Mouse (Mus musculus) spleen, adult 18-20 months (tissue): ENCODE data around the gene Pcare.
"Not testable (repeated sequence)": the region's sequence is repeated elsewhere in the genome, so short reads cannot be mapped to it uniquely, and the experiment has no call there.

Experiments used
- DNase-seq, 2 experiments: peaks; one replicate each; pipeline ENCODE4 v3.0.0; 2022; ENCODE audit warnings: mixed read lengths in 2 of 2

Pcare gene

DNA sequence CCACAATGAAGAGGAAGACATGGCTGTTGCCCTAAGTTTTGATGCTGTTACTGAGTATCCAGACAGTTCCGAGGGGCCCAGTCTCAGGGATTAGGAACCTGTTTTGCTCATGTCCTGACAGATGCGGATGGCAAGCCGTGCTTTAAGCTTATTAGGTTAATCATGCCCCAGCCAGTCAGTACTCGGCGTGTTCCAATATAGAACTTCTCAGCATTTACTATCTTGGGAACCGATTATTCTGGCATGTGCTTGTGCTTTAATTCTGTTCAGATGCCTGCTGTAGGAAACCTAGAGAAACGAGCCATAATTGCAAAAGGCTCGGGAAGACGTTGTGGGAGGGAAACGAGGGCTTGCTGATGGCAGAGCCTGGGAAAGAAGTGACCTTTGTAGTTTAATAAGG, at the start of gene Pcare:
TSS of gene Pcare (minus strand) at position 64 of the 400 bp plus-strand sequence.
- no peak for DNase-seq

DNA sequence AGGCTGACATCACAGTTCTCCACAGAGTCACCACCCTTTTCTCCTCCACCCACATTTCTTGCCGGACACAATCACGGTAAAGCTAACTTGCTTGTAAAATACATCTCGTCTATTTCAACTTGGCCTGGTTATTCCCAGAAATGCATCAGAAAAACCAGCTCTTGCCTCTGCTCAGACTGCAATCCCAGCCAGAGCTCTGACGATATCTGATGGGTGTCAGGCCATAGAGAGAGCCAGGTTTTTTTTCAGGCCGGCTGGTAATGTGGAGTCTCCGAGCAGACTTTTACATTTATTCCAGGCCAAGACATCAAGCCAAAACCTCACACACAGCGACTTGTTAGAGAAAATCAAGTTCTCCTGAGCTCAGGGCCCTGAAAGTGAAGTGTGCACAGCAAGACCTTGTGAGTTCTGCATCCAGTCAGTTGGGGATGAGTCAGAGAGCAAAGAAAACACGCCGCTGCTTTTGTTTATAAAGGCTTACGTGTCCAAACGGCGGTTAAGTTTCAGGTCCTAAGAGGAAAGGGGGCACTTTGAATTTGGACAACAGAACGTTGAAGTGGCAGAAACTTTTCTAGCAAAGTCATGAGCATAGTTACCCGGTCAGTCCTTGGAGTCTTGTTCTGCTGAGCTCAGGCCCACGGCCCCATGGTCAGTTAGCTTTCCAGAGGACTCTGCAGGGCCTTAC, 43.0 kb upstream of the Pcare start:
- DNase-seq, result no peak

GRCm38 (mm10) chr17:71791622-71792021, 38.9 kb upstream of the Pcare start:
- no peak for DNase-seq

DNA sequence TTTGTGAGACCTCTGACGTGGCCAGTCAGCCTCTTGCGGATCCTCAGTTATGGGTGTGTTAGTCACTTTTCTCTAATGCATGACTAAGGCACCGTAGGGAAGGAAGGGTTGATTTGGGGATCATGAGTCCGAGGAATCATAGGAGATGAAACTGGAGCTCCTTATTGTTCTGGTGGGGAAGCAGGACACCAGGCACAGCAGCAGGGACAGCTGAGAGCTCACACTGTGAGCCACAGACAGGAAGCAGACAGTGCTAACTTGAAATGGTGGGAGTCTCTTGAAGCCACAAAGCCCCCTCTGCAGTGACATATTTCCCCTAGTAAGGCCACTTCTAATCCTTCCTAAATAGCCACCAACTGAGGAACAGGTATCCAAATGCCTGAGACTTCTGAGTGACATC, 38.4 kb upstream of the Pcare start:
- DNase-seq, result no peak

DNA sequence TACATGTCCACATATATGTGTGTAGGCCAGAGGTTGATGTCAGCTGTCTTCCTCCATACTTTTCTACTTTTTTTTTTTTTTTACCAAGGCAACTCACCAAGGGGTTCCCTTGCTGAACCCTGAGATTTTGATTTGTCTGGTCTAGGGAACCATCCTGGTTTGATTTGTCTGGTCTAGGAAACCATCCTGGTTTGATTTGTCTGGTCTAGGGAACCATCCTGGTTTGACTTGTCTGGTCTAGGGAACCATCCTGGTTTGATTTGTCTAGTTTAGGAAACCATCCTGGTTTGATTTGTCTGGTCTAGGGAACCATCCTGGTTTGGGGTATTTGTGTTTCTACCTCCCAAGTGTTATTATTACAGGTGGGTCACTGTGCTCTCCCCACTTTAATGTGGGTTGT, 33.8 kb upstream of the Pcare start:
- no peak for DNase-seq

DNA sequence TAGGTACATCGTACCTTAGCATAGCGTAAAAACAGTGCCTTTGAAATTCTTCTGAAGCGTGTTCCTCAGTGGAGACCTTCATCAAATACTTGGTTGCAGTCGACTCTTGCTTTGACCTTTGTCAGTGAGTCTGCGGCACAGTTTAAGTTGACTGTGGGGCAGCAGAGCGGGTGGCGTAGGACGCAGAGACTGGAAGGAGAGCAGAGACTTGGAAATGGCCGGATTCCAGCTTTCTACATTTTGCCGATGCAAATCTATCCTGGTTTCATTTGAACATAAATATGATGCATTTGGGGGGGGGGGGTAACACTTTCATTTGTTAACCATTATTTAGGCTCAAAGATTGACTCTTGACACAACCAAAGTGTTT, 30.7 kb upstream of the Pcare start:
- no peak for DNase-seq

GRCm38 (mm10) chr17:71782699-71783365, 30.1 kb upstream of the Pcare start:
- DNase-seq, result no peak

- DNase-seq, result no peak
These were observed 29.6 kb upstream of the Pcare start for GRCm38 (mm10) chr17:71782242-71782698.

- no peak for DNase-seq
These were observed 28.3 kb upstream of the Pcare start for GRCm38 (mm10) chr17:71780945-71781344.

GRCm38 (mm10) chr17:71780490-71780889, 27.8 kb upstream of the Pcare start:
- DNase-seq, result no peak

- no peak for DNase-seq
These were observed 26.0 kb upstream of the Pcare start for GRCm38 (mm10) chr17:71778696-71779095.

GRCm38 (mm10) chr17:71775279-71775678, 22.6 kb upstream of the Pcare start:
- DNase-seq, result no peak

GRCm38 (mm10) chr17:71774173-71774572, 21.5 kb upstream of the Pcare start:
- no peak for DNase-seq

GRCm38 (mm10) chr17:71770696-71771095, 18.0 kb upstream of the Pcare start:
- DNase-seq, result no peak

- DNase-seq, result no peak
These were observed 16.9 kb upstream of the Pcare start for GRCm38 (mm10) chr17:71769564-71769963.

DNA sequence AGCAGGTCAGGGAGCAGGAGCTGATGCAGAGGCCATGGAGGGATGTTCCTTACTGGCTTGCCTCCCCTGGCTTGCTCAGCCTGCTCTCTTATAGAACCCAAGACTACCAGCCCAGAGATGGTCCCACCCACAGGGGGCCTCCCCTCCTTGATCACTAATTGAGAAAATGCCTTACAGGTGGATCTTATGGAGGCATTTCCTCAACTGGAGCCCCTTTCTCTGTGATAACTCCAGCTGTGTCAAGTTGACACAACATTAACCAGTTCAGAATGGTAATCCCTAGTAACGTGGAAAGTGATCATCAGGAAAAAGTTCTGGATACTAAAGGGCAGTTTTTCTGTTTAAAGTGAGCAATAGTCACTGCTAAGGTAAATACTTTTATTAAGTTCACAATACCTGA, 15.5 kb upstream of the Pcare start, which contains the start of gene Clip4:
TSS of gene Clip4 (plus strand) at position 301 of the 400 bp plus-strand sequence.
- not testable (repeated sequence) for DNase-seq

DNA sequence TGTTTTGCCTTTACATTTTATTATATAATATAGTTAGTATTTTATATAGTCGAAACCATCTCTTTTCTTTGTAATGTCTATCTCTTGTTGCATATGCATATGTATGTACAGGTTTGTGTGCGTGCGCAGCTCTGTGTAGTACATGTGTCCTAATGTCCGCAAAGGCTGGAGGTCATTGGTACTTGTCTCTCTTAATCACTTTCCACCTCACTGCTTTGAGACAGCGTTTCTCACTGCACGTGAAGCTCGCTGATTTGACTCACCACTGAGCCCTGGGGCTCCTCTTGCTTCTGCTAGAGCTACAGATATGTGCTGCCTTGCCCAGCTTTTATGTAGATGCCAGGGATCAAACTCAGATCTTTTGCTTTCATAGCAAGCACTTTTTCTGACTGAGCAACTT, 7.8 kb upstream of the Pcare start:
- no peak for DNase-seq

- no peak for DNase-seq
These were observed 3.0 kb downstream of the Pcare start for GRCm38 (mm10) chr17:71749616-71750168.

DNA sequence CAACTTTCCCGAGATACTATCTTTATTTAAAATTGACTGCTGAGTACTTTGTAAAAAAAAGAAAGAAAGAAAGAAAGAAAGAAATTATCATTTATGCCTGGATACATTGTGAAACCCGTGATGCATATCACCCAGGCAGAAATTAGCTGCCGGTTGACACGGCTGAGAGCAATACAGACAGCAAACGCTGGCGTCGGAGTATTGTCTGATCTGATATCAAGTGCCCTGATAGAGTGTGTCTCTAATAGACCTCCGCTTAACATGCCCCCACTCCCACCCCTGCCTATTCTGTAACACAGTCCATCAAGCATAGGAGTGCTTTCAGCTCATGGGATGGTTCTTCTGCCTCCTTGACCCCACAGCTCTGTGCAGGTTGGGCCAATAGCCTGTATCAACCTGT, 5.1 kb downstream of the Pcare start:
- no peak for DNase-seq

GRCm38 (mm10) chr17:71746114-71746513, 6.6 kb downstream of the Pcare start:
- no peak for DNase-seq

DNA sequence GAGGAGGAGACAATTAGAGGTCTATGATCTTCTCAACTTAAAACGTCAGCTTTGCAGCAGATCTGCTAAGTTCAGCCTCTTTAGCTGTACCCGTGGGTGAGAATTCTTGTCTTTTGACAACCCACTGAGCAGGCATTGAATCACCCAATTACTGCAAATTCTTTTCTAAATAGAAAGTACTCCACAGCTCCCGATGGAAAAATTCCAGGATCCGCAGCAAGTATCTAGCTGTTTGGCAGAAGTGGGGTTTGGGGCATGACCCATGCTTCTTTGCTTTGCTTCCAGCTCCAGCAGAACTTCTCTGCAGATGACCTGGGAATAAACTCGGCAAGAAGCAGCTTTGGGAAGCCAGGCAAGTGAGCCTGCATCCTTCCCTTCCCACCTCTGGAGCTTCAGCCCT, 9.8 kb downstream of the Pcare start:
- no peak for DNase-seq

GRCm38 (mm10) chr17:71742156-71742555, 10.5 kb downstream of the Pcare start:
- DNase-seq, result no peak

DNA sequence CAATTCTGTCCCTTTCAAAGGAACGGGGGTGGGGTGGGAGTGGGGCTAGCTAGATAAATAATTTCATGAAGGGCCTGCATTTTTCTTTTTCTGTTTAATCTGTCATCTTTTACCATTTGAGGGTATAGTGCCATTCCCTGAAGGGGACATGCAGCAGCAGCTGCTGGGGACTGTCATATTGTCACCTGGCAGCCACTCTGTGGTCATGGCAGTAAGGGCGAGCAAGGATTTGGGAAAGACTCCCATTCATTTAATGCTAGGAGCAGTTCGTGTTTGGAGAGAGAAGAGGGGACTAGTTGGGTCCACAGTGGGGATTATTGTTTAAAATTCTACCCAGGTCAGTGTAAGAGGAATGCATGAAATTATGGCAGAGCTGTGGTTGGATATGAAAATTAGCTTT, 16.3 kb downstream of the Pcare start:
- DNase-seq, result no peak

DNA sequence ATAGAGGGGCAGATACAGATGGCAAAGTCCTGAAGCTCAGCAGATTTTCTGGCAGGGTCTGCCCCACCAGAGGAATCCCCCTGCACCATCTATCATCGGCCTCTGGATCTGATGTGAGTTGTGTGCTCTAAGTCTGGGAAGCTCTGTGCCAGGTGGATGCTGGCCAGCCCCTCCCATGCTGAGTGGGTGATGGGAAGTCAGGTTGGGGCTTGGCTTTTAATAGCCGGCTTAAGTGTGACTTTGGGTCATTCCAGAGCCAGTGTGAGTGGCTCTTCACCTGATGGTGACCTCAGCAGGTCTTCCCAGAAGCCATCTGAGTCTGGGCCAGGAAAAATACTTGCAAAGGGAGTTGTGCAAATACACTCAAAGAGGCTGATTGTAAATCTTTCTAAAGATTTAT, 22.0 kb downstream of the Pcare start:
- DNase-seq, result no peak
